In genomic region chr8:46741991-46742690, GRCm38 (mm10) we compare ENCODE assay signal across 8 mouse cellular contexts. TPM values are rescaled to one million over a fixed set of nuclear protein-coding genes. Genes with fewer than 3 reads are reported as not detected.
DNase-seq lines count a peak whose midpoint lies in the region; ATAC-seq lines count a peak whose summit lies in the region.

No protein-coding gene starts in this region.

- peak overlapping the region; percentile 81 for H3K4me2 ChIP-seq in neural tube, embryonic 11.5 days (ENCODE audit: low read depth)
- H3K4me2 ChIP-seq in liver, embryonic 11.5 days: peak overlapping the region; percentile 77

- H3K4me1 ChIP-seq in neural tube, embryonic 11.5 days (ENCODE audit: control insufficient read depth, insufficient read depth, low read length): peaks cover 6% of the 10 kb centered on the region; the same call in 1 of the 2 replicates
- peaks cover 34% of the 10 kb centered on the region for H3K4me1 ChIP-seq in liver, embryonic 11.5 days (replicated peaks; ENCODE audit: control insufficient read depth, insufficient read depth, low read length)

- ATAC-seq in neural tube, embryonic 11.5 days (ENCODE audit: insufficient read depth, low FRiP score, low TSS enrichment): no peak
- no peak for ATAC-seq in liver, embryonic 11.5 days (replicated peaks; ENCODE audit: low FRiP score)

- peak overlapping the region; percentile 95 for H3K4me3 ChIP-seq in neural tube, embryonic 11.5 days (ENCODE audit: low read depth, low read length)
- H3K4me3 ChIP-seq in liver, embryonic 11.5 days (ENCODE audit: low read depth, low read length): peak overlapping the region; percentile 94

- no peak overlapping the region for H3K9ac ChIP-seq in neural tube, embryonic 11.5 days (ENCODE audit: low read length)
- peak overlapping the region; percentile 93 for H3K9ac ChIP-seq in liver, embryonic 11.5 days (ENCODE audit: low read depth, low read length)

- 43% methylated on average over 8 of the region's 8 CpGs for WGBS in neural tube, embryonic 11.5 days
- WGBS in liver, embryonic 11.5 days: 50% methylated on average over 8 of the region's 8 CpGs

- H3K36me3 ChIP-seq in neural tube, embryonic 11.5 days (ENCODE audit: control insufficient read depth, insufficient read depth, low read length): no peaks in the 10 kb centered on the region
- H3K36me3 ChIP-seq in liver, embryonic 11.5 days (ENCODE audit: control insufficient read depth, insufficient read depth, low read length): no peaks in the 10 kb centered on the region

- H3K27ac ChIP-seq in neural tube, embryonic 11.5 days (ENCODE audit: low read depth, low read length): no peak overlapping the region
- H3K27ac ChIP-seq in liver, embryonic 11.5 days (ENCODE audit: low read depth, low read length): no peak overlapping the region

- no peaks in the 10 kb centered on the region for H3K27me3 ChIP-seq in neural tube, embryonic 11.5 days (ENCODE audit: control insufficient read depth, insufficient read depth, low read length)
- no peaks in the 10 kb centered on the region for H3K27me3 ChIP-seq in liver, embryonic 11.5 days (replicated peaks; ENCODE audit: control insufficient read depth, insufficient read depth, low read length)

- H3K9me3 ChIP-seq in neural tube, embryonic 11.5 days (ENCODE audit: control insufficient read depth, low read length): no peaks in the 10 kb centered on the region
- no peaks in the 10 kb centered on the region for H3K9me3 ChIP-seq in liver, embryonic 11.5 days (ENCODE audit: control insufficient read depth, low read length)

- DNase-seq in adrenal gland, postnatal 14 days: peak; percentile 25
- no peak for DNase-seq in adrenal gland, adult 8-10 months
- DNase-seq in neural tube, embryonic 11.5 days (ENCODE audit: low spot score): no peak
- DNase-seq in neural tube, embryonic 10.5 days (ENCODE audit: extremely low spot score, low spot score): no peak
- no peak for DNase-seq in liver, embryonic 11.5 days (ENCODE audit: low spot score)
- no peak for DNase-seq in right cerebral cortex, adult 2 months (ENCODE audit: low spot score in 2 of 2)
- DNase-seq in B cell, adult 2 months: no peak
- no peak for DNase-seq in testis, postnatal 10 days (ENCODE audit: low spot score)

RNA-seq across cellular contexts. Expression of gene Irf2, which starts 2.6 kb away (rescaled TPM):
- total RNA-seq in adrenal gland, postnatal 14 days (2021): 66.7 and 70.0 TPM in 2 replicates
- 10 to 100 TPM; 55.9 to 62.2 (median 60.3) TPM for total RNA-seq in adrenal gland, adult 8-10 months (2022)
- 10.1 and 14.1 TPM in 2 replicates for polyA plus RNA-seq in neural tube, embryonic 11.5 days (2014; fragmentation: Nextera tagmentation; extraction: Ambion mirVana)
- 17.7 and 19.7 TPM in 2 replicates for polyA plus RNA-seq in liver, embryonic 11.5 days (2014; fragmentation: Nextera tagmentation; extraction: Ambion mirVana)
